In the genomic region with DNA sequence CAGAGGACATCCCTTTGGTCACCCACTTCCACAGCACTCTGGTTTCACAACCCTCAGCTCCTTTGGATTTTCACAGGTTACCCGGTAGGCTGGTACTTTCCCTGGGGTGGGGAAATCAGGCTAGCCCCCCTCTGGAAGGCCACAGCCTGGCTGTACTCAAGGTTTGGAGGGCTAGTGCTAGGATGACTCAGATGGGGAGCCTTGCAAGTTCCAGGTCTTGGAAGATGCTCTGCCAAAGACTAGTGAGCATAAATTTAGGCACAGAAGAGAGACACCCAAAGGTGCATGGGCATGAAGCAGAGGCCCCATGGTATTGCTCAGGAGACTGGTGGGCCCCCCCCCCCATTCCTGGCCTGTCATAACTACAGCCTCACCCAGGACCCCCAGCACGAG, we compare ENCODE assay signal across 9 mouse cellular contexts. TPM values are rescaled to one million over a fixed set of nuclear protein-coding genes. Genes with fewer than 3 reads are reported as not detected.
A peak's percentile ranks its signal among the peaks of the same experiment; 100 is the strongest.
DNase-seq lines count a peak whose midpoint lies in the region; ATAC-seq and TF ChIP-seq lines count a peak whose summit lies in the region.
"Had no signal": no experiment of that assay in that cellular context is flagged by ENCODE, and none has a peak within 500 bp of the region (broad histone marks: within the 10 kb centered on the region; RNA-seq: fewer than 3 reads in every experiment).

No protein-coding gene starts in this region.

- no peaks in the 10 kb centered on the region for H3K9me3 ChIP-seq in heart, embryonic 16.5 days (replicated peaks; ENCODE audit: control insufficient read depth, low read length)
- no peaks in the 10 kb centered on the region for H3K9me3 ChIP-seq in MEL (replicated peaks; ENCODE audit: insufficient read depth, low read length)
- H3K9me3 ChIP-seq in midbrain, embryonic 11.5 days (ENCODE audit: control insufficient read depth, low read length): no peaks in the 10 kb centered on the region

- peak overlapping the region; percentile 72 for H3K4me2 ChIP-seq in heart, embryonic 16.5 days (ENCODE audit: low read depth, low read length)
- H3K4me2 ChIP-seq in midbrain, embryonic 11.5 days: peak overlapping the region; percentile 69

- WGBS in heart, embryonic 16.5 days: 45% methylated on average over 2 of the region's 2 CpGs
- 32% methylated on average over 2 of the region's 2 CpGs for WGBS in midbrain, embryonic 11.5 days

- peaks cover 1% of the 10 kb centered on the region; the same call in 1 of the 2 replicates for H3K79me2 ChIP-seq in MEL (ENCODE audit: control insufficient read depth, insufficient read depth, low read length, poor library complexity)

- no peak overlapping the region for H3K27ac ChIP-seq in heart, embryonic 16.5 days (ENCODE audit: low read length)
- H3K27ac ChIP-seq in MEL (ENCODE audit: control insufficient read depth, low read depth, low read length): no peak overlapping the region
- H3K27ac ChIP-seq in midbrain, embryonic 11.5 days (ENCODE audit: low read depth, low read length): 0 out of 2 replicates have a peak overlapping the region, but pooled peaks have one; percentile 54
- H3K27ac ChIP-seq: macrophage had no signal

- no peak for DNase-seq in heart, adult 8-10 months (ENCODE audit: low spot score)
- DNase-seq in MEL (ENCODE audit: low read depth, low spot score): peak; percentile 31
- DNase-seq in midbrain, embryonic 11.5 days (ENCODE audit: low spot score, missing footprints): no peak
- DNase-seq in ovary, postnatal 36 days (ENCODE audit: low spot score): no peak
- DNase-seq in adrenal gland, postnatal 14 days: no peak
- no peak for DNase-seq in kidney, postnatal 36 days

- no peaks in the 10 kb centered on the region for H3K36me3 ChIP-seq in heart, embryonic 16.5 days (ENCODE audit: control insufficient read depth, insufficient read depth)
- peaks cover 0 to 7% of the 10 kb centered on the region in 2 experiments; a peak in 2 of 4 replicates for H3K36me3 ChIP-seq in MEL (ENCODE audit: control insufficient read depth in 1 of 2, insufficient read depth in 2 of 2, low read length in 2 of 2)
- peaks cover 5% of the 10 kb centered on the region; the same call in 1 of the 2 replicates for H3K36me3 ChIP-seq in midbrain, embryonic 11.5 days (ENCODE audit: control insufficient read depth, insufficient read depth, low read length)

- H3K4me3 ChIP-seq in heart, embryonic 16.5 days (ENCODE audit: low read length): peak overlapping the region; percentile 63
- H3K4me3 ChIP-seq in MEL (ENCODE audit: control insufficient read depth in 1 of 2, insufficient read depth in 1 of 2, low read depth in 2 of 2, low read length in 2 of 2): peak overlapping the region; percentile 56 to 98
- H3K4me3 ChIP-seq in midbrain, embryonic 11.5 days (ENCODE audit: low read depth, low read length): peak overlapping the region; percentile 79

- ATAC-seq in heart, embryonic 16.5 days (replicated peaks; ENCODE audit: extremely low read depth, insufficient read depth, low FRiP score): no peak
- ATAC-seq in granulocyte monocyte progenitor cell, adult 5-6 weeks (replicated peaks; ENCODE audit: poor library complexity, severe bottlenecking): peak; percentile 11; the same call in 1 of the 2 replicates
- no peak for ATAC-seq in midbrain, embryonic 11.5 days (ENCODE audit: low FRiP score)

- H3K27me3 ChIP-seq in heart, embryonic 16.5 days (ENCODE audit: control insufficient read depth, insufficient read depth, low read length): peaks cover 56% of the 10 kb centered on the region
- 0 out of 4 replicates have a peak, but pooled peaks cover 0 to 1% of the 10 kb centered on the region in 2 experiments for H3K27me3 ChIP-seq in MEL (ENCODE audit: control insufficient read depth in 1 of 2, insufficient read depth in 2 of 2, low read length in 2 of 2)
- H3K27me3 ChIP-seq in midbrain, embryonic 11.5 days (ENCODE audit: control insufficient read depth, insufficient read depth, low read length): peaks cover 43% of the 10 kb centered on the region

- peak overlapping the region; percentile 69 for H3K9ac ChIP-seq in heart, embryonic 16.5 days (ENCODE audit: low read length)
- H3K9ac ChIP-seq in MEL (ENCODE audit: control insufficient read depth, low read depth, low read length, poor library complexity, severe bottlenecking): peak overlapping the region; percentile 70
- H3K9ac ChIP-seq in midbrain, embryonic 11.5 days (ENCODE audit: low read length): peak overlapping the region; percentile 89

- no peak for TF ChIP-seq RAD21 in MEL (IDR thresholded peaks at IDR 0.05; ENCODE audit: low read depth, low read length)

- TF ChIP-seq EP300 in MEL (IDR thresholded peaks at IDR 0.05; ENCODE audit: low read depth in 1 of 2, low read length in 2 of 2): no peak

- TF ChIP-seq CTCF in MEL (IDR thresholded peaks at IDR 0.05 in 2 of 3, conservative IDR thresholded peaks at IDR 0.05 in 1 of 3; ENCODE audit: control insufficient read depth in 1 of 3, insufficient read depth in 1 of 3, low read depth in 2 of 3, low read length in 3 of 3, poor library complexity in 1 of 3, severe bottlenecking in 1 of 3): no peak

- H3K4me1 ChIP-seq in heart, embryonic 16.5 days (ENCODE audit: control insufficient read depth, insufficient read depth, low read length): peaks cover 11% of the 10 kb centered on the region
- H3K4me1 ChIP-seq in MEL (ENCODE audit: control insufficient read depth in 1 of 2, insufficient read depth in 2 of 2, low read length in 2 of 2): peaks cover 4 to 20% of the 10 kb centered on the region in 2 experiments
- peaks cover 24% of the 10 kb centered on the region for H3K4me1 ChIP-seq in midbrain, embryonic 11.5 days (ENCODE audit: control insufficient read depth, insufficient read depth, low read length)

- no peak for TF ChIP-seq POLR2A in MEL (IDR thresholded peaks at IDR 0.05; ENCODE audit: control insufficient read depth in 1 of 2, insufficient read depth in 1 of 2, low read depth in 1 of 2, low read length in 2 of 2, poor library complexity in 1 of 2)

TF ChIP-seq in MEL, 35 proteins besides CTCF, POLR2A, EP300 and RAD21 (continues in another document):
- no peak for TF ChIP-seq ZC3H11A (IDR thresholded peaks at IDR 0.05; ENCODE audit: low read depth, low read length)
- no peak for TF ChIP-seq SIN3A (IDR thresholded peaks at IDR 0.05; ENCODE audit: low read length)
- no peak for TF ChIP-seq TCF12 (IDR thresholded peaks at IDR 0.05; ENCODE audit: low read depth, low read length)
- no peak for TF ChIP-seq CHD1 (IDR thresholded peaks at IDR 0.05; ENCODE audit: low read depth, low read length)
- no peak for TF ChIP-seq TBP (IDR thresholded peaks at IDR 0.05; ENCODE audit: low read depth, low read length)
- no peak for TF ChIP-seq MYC (IDR thresholded peaks at IDR 0.05; ENCODE audit: low read depth, low read length)
- TF ChIP-seq BHLHE40 (IDR thresholded peaks at IDR 0.05; ENCODE audit: borderline replicate concordance, low read depth, low read length): no peak
- no peak for TF ChIP-seq CHD2 (IDR thresholded peaks at IDR 0.05; ENCODE audit: low read length)
- no peak for TF ChIP-seq SMC3 (IDR thresholded peaks at IDR 0.05; ENCODE audit: low read depth, low read length)

RNA-seq across cellular contexts. Expression of a gene that starts 0.8 kb away (rescaled TPM):
- 8.4 and 8.5 TPM in 2 replicates for polyA plus RNA-seq in heart, embryonic 16.5 days (2015; fragmentation: Nextera tagmentation; extraction: Ambion mirVana)
- 1 to 10 TPM; 2.2 to 4.1 (median 3.0) TPM for total RNA-seq in heart, adult 8-10 months (2022)
- total RNA-seq in MEL (2012; rRNA removed): 7.4 and 8.3 TPM in 2 replicates
- 10 to 100 TPM in 1 of 2 experiments, not detected in 1; 29.3 TPM for polyA plus RNA-seq in MEL (2012; ENCODE audit: insufficient read depth in 1 of 2, insufficient read length in 2 of 2, low read depth in 1 of 2, low replicate concordance in 2 of 2, missing spikeins in 1 of 2)
- total RNA-seq in granulocyte monocyte progenitor cell, adult 5-6 weeks (2014; fragmentation: Nextera tagmentation): not detected in 2 replicates
- total RNA-seq in granulocyte monocyte progenitor cell, adult 5-6 weeks (2017): 1.8 and 2.6 TPM in 2 replicates
- 40.7 and 52.0 TPM in 2 replicates for polyA plus RNA-seq in midbrain, embryonic 11.5 days (2014; fragmentation: Nextera tagmentation; extraction: Ambion mirVana)
- 12.1 and 15.2 TPM in 2 replicates for total RNA-seq in adrenal gland, postnatal 14 days (2021)

RNA-seq across cellular contexts. Expression of a gene that starts 2.7 kb away (rescaled TPM):
- 0.63 and 0.66 TPM in 2 replicates for polyA plus RNA-seq in heart, embryonic 16.5 days (2015; fragmentation: Nextera tagmentation; extraction: Ambion mirVana)
- 1 to 10 TPM in 1 of 4 experiments, under 1 TPM in 3; 0.46 to 2.0 (median 0.66) TPM for total RNA-seq in heart, adult 8-10 months (2022)
- 1.5 and 1.6 TPM in 2 replicates for total RNA-seq in MEL (2012; rRNA removed)
- 1 to 10 TPM in 1 of 2 experiments, not detected in 1; 4.6 TPM for polyA plus RNA-seq in MEL (2012; ENCODE audit: insufficient read depth in 1 of 2, insufficient read length in 2 of 2, low read depth in 1 of 2, low replicate concordance in 2 of 2, missing spikeins in 1 of 2)
- total RNA-seq in granulocyte monocyte progenitor cell, adult 5-6 weeks (2014; fragmentation: Nextera tagmentation): 1.9 TPM in 1 of 2 replicates, not detected in the other
- not detected in 2 replicates for total RNA-seq in granulocyte monocyte progenitor cell, adult 5-6 weeks (2017)
- 1.7 and 3.3 TPM in 2 replicates for polyA plus RNA-seq in midbrain, embryonic 11.5 days (2014; fragmentation: Nextera tagmentation; extraction: Ambion mirVana)
- total RNA-seq in adrenal gland, postnatal 14 days (2021): 3.4 and 4.5 TPM in 2 replicates
- polyA plus RNA-seq: macrophage had no signal

RNA-seq across cellular contexts. Expression of a gene that starts 6.7 kb away (rescaled TPM):
- polyA plus RNA-seq in heart, embryonic 16.5 days (2015; fragmentation: Nextera tagmentation; extraction: Ambion mirVana): 2.4 and 3.4 TPM in 2 replicates
- total RNA-seq in heart, adult 8-10 months (2022): 1 to 10 TPM in 1 of 4 experiments, under 1 TPM in 3; 0.28 to 1.9 (median 0.36) TPM
- total RNA-seq in MEL (2012; rRNA removed): 0.35 and 0.42 TPM in 2 replicates
- polyA plus RNA-seq in MEL (2012; ENCODE audit: insufficient read depth in 1 of 2, insufficient read length in 2 of 2, low read depth in 1 of 2, low replicate concordance in 2 of 2, missing spikeins in 1 of 2): under 1 TPM in 1 of 2 experiments, not detected in 1; 0.14 TPM
- total RNA-seq in granulocyte monocyte progenitor cell, adult 5-6 weeks (2014; fragmentation: Nextera tagmentation): not detected in 2 replicates
- total RNA-seq in granulocyte monocyte progenitor cell, adult 5-6 weeks (2017): not detected in 2 replicates
- polyA plus RNA-seq in midbrain, embryonic 11.5 days (2014; fragmentation: Nextera tagmentation; extraction: Ambion mirVana): 6.4 and 6.5 TPM in 2 replicates
- total RNA-seq in adrenal gland, postnatal 14 days (2021): 0.41 TPM in 2 replicates

RNA-seq across cellular contexts. Expression of a gene that starts 38.5 kb away (rescaled TPM):
- polyA plus RNA-seq in heart, embryonic 16.5 days (2015; fragmentation: Nextera tagmentation; extraction: Ambion mirVana): 0.47 and 1.5 TPM in 2 replicates
- total RNA-seq in heart, adult 8-10 months (2022): 1 to 10 TPM; 1.0 to 2.0 (median 1.1) TPM
- not detected in 2 replicates for total RNA-seq in MEL (2012; rRNA removed)
- not detected for polyA plus RNA-seq in MEL (2012; ENCODE audit: insufficient read depth in 1 of 2, insufficient read length in 2 of 2, low read depth in 1 of 2, low replicate concordance in 2 of 2, missing spikeins in 1 of 2)
- total RNA-seq in granulocyte monocyte progenitor cell, adult 5-6 weeks (2014; fragmentation: Nextera tagmentation): not detected in 2 replicates
- not detected in 2 replicates for total RNA-seq in granulocyte monocyte progenitor cell, adult 5-6 weeks (2017)
- polyA plus RNA-seq in midbrain, embryonic 11.5 days (2014; fragmentation: Nextera tagmentation; extraction: Ambion mirVana): 0.63 and 0.87 TPM in 2 replicates
- total RNA-seq in adrenal gland, postnatal 14 days (2021): 2.5 TPM in 1 of 2 replicates, not detected in the other
- polyA plus RNA-seq: macrophage had no signal
